Mouse (Mus musculus): ENCODE results near the gene 7530416G11Rik. TPM values are rescaled to one million over a fixed set of nuclear protein-coding genes. Genes with fewer than 3 reads are reported as not detected.

7530416G11Rik gene
- total RNA-seq (2014; rRNA removed) (0.15 TPM in 1 of 2 replicates, not detected in the other), polyA plus RNA-seq (2015; fragmentation: Nextera tagmentation; extraction: Ambion mirVana) (not detected in 2 replicates)

DNA sequence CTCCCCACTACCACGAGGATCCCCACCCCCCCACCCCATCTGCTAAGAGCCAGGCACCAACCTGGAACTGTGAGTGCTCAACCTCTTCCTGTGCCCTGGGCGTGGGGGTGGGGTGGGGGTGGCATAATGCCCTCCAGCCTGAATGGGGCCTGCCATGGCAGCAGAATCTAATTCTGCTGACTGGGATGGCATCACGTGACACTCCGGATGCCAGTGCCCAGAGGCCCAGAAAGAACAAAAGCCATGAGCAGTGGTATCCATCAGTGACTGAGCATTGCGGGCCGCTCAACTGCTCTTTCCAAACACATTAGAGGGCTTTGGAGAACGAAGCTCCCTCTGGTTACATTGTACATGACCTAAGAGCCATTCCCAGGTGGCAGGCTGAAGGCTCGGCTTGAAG, at the start of gene 7530416G11Rik:
Gene 7530416G11Rik (minus strand): TSS at position 101 of the 400 bp plus-strand sequence.
- WGBS = 69% methylated on average over 8 of the region's 8 CpGs
- ATAC-seq = no peak
- H3K27me3 ChIP-seq (ENCODE audit: insufficient read depth, low read length) = no peaks in the 10 kb centered on the region
- H3K27ac ChIP-seq (ENCODE audit: low read depth, low read length) = no peak within 1 kb of the TSS
- TF ChIP-seq CTCF (IDR thresholded peaks at IDR 0.05; ENCODE audit: low read depth) = no peak
- no peak within 1 kb of the TSS for H3K4me2 ChIP-seq (ENCODE audit: low read depth)
- no peaks in the 10 kb centered on the region for H3K4me1 ChIP-seq (ENCODE audit: insufficient read depth)
- H3K9me3 ChIP-seq (ENCODE audit: low read length) = no peaks in the 10 kb centered on the region
- no peak within 1 kb of the TSS for H3K9ac ChIP-seq
- H3K36me3 ChIP-seq (ENCODE audit: insufficient read depth) = no peaks in the 10 kb centered on the region
- no peak for DNase-seq
- no peak within 1 kb of the TSS for H3K4me3 ChIP-seq (ENCODE audit: low read depth, low read length)

DNA sequence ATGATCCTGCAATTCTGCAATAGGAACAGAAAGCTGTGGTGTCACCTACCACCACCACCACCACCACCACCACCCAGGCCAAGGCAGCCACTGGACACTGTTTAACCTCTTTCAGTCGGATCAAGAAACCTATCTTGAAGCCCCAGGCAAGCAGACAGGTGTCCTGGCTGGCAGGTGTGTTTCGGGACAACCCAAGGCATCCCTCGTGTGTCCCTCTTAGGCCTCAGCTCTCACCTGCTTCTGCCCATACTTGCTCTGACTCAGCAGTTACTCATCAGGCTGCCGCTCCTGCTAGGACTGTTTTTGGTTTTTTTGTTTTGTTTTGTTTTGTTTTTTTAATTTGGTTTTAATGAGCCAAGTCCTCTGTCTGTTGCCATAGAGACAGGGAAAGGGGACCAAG, 43.5 kb upstream of the 7530416G11Rik start:
- Histone ChIP-seq H3K4me2 (ENCODE audit: low read depth) (no peak overlapping the region), H3K27me3 (ENCODE audit: insufficient read depth, low read length) (no peaks in the 10 kb centered on the region), H3K9me3 (ENCODE audit: low read length) (no peaks in the 10 kb centered on the region), H3K4me1 (ENCODE audit: insufficient read depth) (no peaks in the 10 kb centered on the region), H3K27ac (ENCODE audit: low read depth, low read length) (no peak overlapping the region), H3K4me3 (ENCODE audit: low read depth, low read length) (no peak overlapping the region), H3K9ac (no peak overlapping the region), H3K36me3 (ENCODE audit: insufficient read depth) (no peaks in the 10 kb centered on the region)
- DNase-seq = no peak
- WGBS = 71% methylated on average over 4 of the region's 4 CpGs
- ATAC-seq = no peak
- no peak for TF ChIP-seq CTCF (IDR thresholded peaks at IDR 0.05; ENCODE audit: low read depth)

DNA sequence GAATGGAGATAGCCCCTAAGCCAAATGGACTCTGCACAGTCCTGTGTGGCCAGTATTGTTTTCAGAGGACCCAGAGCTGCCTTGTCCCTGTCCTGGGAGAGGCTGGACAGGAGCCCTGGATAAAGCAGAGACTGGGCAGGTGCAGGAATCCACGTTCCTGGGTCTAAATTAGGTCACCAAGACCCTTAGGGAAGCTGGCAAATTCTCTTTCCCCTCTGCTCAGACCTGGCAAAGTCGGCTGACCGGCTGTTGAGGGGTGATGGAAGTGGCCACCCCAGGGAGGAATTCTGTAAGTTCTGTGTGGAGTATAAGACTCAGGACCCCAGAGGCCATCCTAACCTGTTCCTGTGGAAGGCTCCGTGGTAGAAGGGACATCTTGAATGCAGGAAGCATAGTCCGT, 42.3 kb upstream of the 7530416G11Rik start:
- H3K9ac ChIP-seq = no peak overlapping the region
- no peak overlapping the region for H3K27ac ChIP-seq (ENCODE audit: low read depth, low read length)
- no peaks in the 10 kb centered on the region for H3K9me3 ChIP-seq (ENCODE audit: low read length)
- no peaks in the 10 kb centered on the region for H3K4me1 ChIP-seq (ENCODE audit: insufficient read depth)
- H3K4me2 ChIP-seq (ENCODE audit: low read depth) = no peak overlapping the region
- ATAC-seq (no peak), DNase-seq (no peak)
- no peak for TF ChIP-seq CTCF (IDR thresholded peaks at IDR 0.05; ENCODE audit: low read depth)
- WGBS = 84% methylated on average over 5 of the region's 5 CpGs
- no peaks in the 10 kb centered on the region for H3K27me3 ChIP-seq (ENCODE audit: insufficient read depth, low read length)
- H3K36me3 ChIP-seq (ENCODE audit: insufficient read depth) = no peaks in the 10 kb centered on the region
- H3K4me3 ChIP-seq (ENCODE audit: low read depth, low read length) = no peak overlapping the region

DNA sequence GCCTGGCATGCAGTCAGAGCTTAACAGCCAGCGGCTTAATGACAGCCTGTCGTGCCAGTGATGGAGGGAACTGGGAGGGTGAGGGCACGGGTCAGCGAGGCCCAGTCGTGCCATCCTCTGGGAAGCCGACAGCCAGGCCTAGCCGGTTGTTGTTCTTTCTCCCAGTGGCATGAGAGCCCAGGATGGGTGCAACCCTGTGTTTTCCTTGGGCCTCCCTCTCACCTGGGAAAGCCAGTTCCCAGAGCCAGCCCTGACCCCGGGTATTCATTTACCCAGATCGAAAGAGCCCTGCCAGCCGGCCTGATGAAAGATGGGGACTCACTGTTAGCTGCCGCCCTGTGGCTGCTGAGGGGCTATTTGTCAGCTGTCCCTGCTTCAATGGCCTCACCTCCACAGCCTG, 35.1 kb upstream of the 7530416G11Rik start:
- TF ChIP-seq CTCF (IDR thresholded peaks at IDR 0.05; ENCODE audit: low read depth) = no peak
- Histone ChIP-seq H3K27ac (ENCODE audit: low read depth, low read length) (no peak overlapping the region), H3K36me3 (ENCODE audit: insufficient read depth) (0 out of 2 replicates have a peak, but pooled peaks cover 5% of the 10 kb centered on the region), H3K27me3 (ENCODE audit: insufficient read depth, low read length) (no peaks in the 10 kb centered on the region), H3K4me3 (ENCODE audit: low read depth, low read length) (no peak overlapping the region), H3K9me3 (ENCODE audit: low read length) (no peaks in the 10 kb centered on the region), H3K4me1 (ENCODE audit: insufficient read depth) (no peaks in the 10 kb centered on the region), H3K9ac (no peak overlapping the region), H3K4me2 (ENCODE audit: low read depth) (no peak overlapping the region)
- WGBS = 65% methylated on average over 11 of the region's 11 CpGs
- DNase-seq = no peak
- ATAC-seq = no peak

DNA sequence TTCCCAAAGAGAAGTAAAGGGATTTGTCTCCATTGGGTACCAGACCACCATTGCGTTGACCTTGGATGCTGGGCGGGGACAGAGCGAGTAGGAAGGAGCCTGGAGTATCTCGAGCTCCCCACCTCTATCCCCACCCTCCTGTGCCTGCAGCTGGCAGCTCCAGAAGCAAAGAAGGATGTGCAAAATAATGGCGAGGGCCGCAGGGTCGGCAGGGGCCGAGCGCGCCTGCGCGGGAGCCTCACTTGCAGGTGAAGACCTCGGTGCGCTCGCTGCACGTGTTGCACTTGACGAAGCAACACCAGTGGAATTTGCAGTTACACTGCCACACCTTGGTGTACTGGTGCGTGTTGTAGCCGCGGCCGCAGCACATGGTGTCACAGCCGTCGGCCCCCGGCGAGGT, 34.1 kb upstream of the 7530416G11Rik start:
- Histone ChIP-seq H3K27ac (ENCODE audit: low read depth, low read length) (no peak overlapping the region), H3K27me3 (ENCODE audit: insufficient read depth, low read length) (no peaks in the 10 kb centered on the region), H3K9me3 (ENCODE audit: low read length) (no peaks in the 10 kb centered on the region), H3K4me1 (ENCODE audit: insufficient read depth) (no peaks in the 10 kb centered on the region), H3K9ac (no peak overlapping the region), H3K4me2 (ENCODE audit: low read depth) (no peak overlapping the region), H3K4me3 (ENCODE audit: low read depth, low read length) (no peak overlapping the region), H3K36me3 (ENCODE audit: insufficient read depth) (0 out of 2 replicates have a peak, but pooled peaks cover 5% of the 10 kb centered on the region)
- ATAC-seq (no peak), DNase-seq (no peak)
- TF ChIP-seq CTCF (IDR thresholded peaks at IDR 0.05; ENCODE audit: low read depth) = no peak
- 89% methylated on average over 25 of the region's 25 CpGs for WGBS

DNA sequence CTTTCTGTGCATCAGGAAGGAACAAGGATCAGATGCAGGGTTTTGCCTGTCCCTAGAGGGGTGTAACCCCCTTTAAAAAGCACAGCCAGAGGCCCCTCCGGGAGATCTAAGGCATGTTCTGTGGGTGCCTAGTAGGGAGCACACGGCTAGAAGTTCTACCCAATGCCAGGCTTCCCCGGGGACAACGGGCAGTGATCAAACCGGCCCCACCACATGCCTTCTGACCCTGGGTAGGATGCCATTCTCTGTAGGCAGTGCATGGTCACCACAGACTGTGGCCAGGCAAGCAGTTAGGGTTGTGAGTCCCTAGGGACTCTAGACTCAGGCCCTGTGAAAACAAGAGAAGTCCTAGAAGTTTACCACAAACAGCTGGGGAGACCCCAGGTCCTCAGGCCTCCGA, 31.6 kb upstream of the 7530416G11Rik start:
- H3K9me3 ChIP-seq (ENCODE audit: low read length) = no peaks in the 10 kb centered on the region
- H3K27ac ChIP-seq (ENCODE audit: low read depth, low read length) = no peak overlapping the region
- DNase-seq (no peak), ATAC-seq (no peak)
- TF ChIP-seq CTCF (IDR thresholded peaks at IDR 0.05; ENCODE audit: low read depth) = no peak
- no peak overlapping the region for H3K9ac ChIP-seq
- H3K4me3 ChIP-seq (ENCODE audit: low read depth, low read length) = no peak overlapping the region
- H3K4me2 ChIP-seq (ENCODE audit: low read depth) = no peak overlapping the region
- H3K27me3 ChIP-seq (ENCODE audit: insufficient read depth, low read length) = no peaks in the 10 kb centered on the region
- H3K4me1 ChIP-seq (ENCODE audit: insufficient read depth) = no peaks in the 10 kb centered on the region
- WGBS = 94% methylated on average over 6 of the region's 6 CpGs
- H3K36me3 ChIP-seq (ENCODE audit: insufficient read depth) = 0 out of 2 replicates have a peak, but pooled peaks cover 5% of the 10 kb centered on the region

DNA sequence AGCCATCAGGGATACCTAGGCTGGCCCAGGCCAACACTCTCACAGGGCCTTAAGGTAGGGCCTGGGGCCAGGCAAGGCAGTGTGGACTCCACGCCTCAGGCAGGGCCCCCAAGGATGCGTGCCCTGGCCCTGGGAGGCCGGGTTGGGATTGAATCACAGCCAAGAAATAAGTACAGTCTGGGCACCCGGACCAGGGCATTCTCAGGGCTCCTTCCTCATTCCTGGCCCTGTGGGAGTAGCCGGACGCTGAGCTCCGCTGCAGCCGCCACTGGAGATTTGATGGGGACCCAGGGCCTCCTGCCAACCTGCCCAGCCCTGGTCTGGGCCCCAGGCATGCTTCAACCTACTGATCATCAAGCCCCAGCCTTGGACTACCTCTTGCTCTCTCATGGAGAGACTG, 31.2 kb upstream of the 7530416G11Rik start:
- Histone ChIP-seq H3K27ac (ENCODE audit: low read depth, low read length) (no peak overlapping the region), H3K4me2 (ENCODE audit: low read depth) (no peak overlapping the region), H3K4me3 (ENCODE audit: low read depth, low read length) (no peak overlapping the region), H3K9ac (no peak overlapping the region), H3K27me3 (ENCODE audit: insufficient read depth, low read length) (no peaks in the 10 kb centered on the region), H3K4me1 (ENCODE audit: insufficient read depth) (no peaks in the 10 kb centered on the region), H3K9me3 (ENCODE audit: low read length) (no peaks in the 10 kb centered on the region), H3K36me3 (ENCODE audit: insufficient read depth) (0 out of 2 replicates have a peak, but pooled peaks cover 5% of the 10 kb centered on the region)
- 47% methylated on average over 8 of the region's 8 CpGs for WGBS
- no peak for DNase-seq
- ATAC-seq = no peak
- TF ChIP-seq CTCF (IDR thresholded peaks at IDR 0.05; ENCODE audit: low read depth) = no peak

All from forebrain, postnatal 0 days (tissue).